Mouse (Mus musculus) forebrain, postnatal 0 days (tissue): ENCODE data around the gene Pdzd2. TPM values are rescaled to one million over a fixed set of nuclear protein-coding genes. Genes with fewer than 3 reads are reported as not detected.

Experiments
- ATAC-seq: fragments of 200-750 bp; cut with Nextera tagmentation; 2 replicates; pipeline ENCODE4 v1.8.0; 2017; ENCODE audit warnings: mild to moderate bottlenecking, moderate library complexity
- DNase-seq: peaks from one replicate; pipeline ENCODE4 v3.0.0-alpha.2; 2015
- H3K27ac ChIP-seq: fragments of 300-500 bp; sonication (generic); 2 replicates; pipeline ENCODE4 v1.5.1; 2014; ENCODE audit warnings: low read depth, mild to moderate bottlenecking, antibody characterized with exemption, low read length, moderate library complexity, mixed read lengths
- H3K27me3 ChIP-seq: fragments of 300-500 bp; sonication (generic); 2 replicates; pipeline ENCODE4 v1.6.1; 2014; ENCODE audit warnings: mild to moderate bottlenecking, low read length, mixed read lengths; ENCODE audit not compliant: insufficient read depth
- H3K36me3 ChIP-seq: fragments of 300-500 bp; sonication (generic); 2 replicates; pipeline ENCODE4 v1.6.1; 2014; ENCODE audit warnings: mild to moderate bottlenecking, moderate library complexity; ENCODE audit not compliant: insufficient read depth
- H3K4me1 ChIP-seq: fragments of 300-500 bp; sonication (generic); 2 replicates; pipeline ENCODE4 v1.6.1; 2014; ENCODE audit warnings: antibody characterized with exemption; ENCODE audit not compliant: insufficient read depth
- H3K4me2 ChIP-seq: fragments of 300-500 bp; sonication (generic); 2 replicates; pipeline ENCODE4 v1.6.1; 2014; ENCODE audit warnings: low read depth, mild to moderate bottlenecking, moderate library complexity
- H3K4me3 ChIP-seq: fragments of 300-500 bp; sonication (generic); 2 replicates; pipeline ENCODE4 v1.5.1; 2014; ENCODE audit warnings: low read depth, low read length, mixed read lengths
- H3K9ac ChIP-seq: fragments of 300-500 bp; sonication (generic); 2 replicates; pipeline ENCODE4 v1.6.1; 2014; ENCODE audit warnings: mild to moderate bottlenecking
- H3K9me3 ChIP-seq: fragments of 300-500 bp; sonication (generic); 2 replicates; pipeline ENCODE4 v1.6.1; 2016; ENCODE audit warnings: low read length
- CTCF ChIP-seq: sonication (generic); IDR thresholded peaks from 2 replicates; pipeline ENCODE4 v1.5.1; 2016; ENCODE audit warnings: antibody characterized with exemption, control low read depth, low read depth
- WGBS: fragments of 180-500 bp; shearing (Covaris S2); extraction: QIAGEN DNeasy Blood & Tissue Kit; methylation state at CpG from one replicate; pipeline ENCODE4 v1.1.7; 2014; 5-methylcytosine and 5-hydroxymethylcytosine counted together
- polyA plus RNA-seq: library from polyadenylated mRNA; unstranded; fragments of >200 nt; fragmentation: Nextera tagmentation; extraction: Ambion mirVana; gene quantifications from 2 replicates; pipeline ENCODE4 v1.2.1, GENCODE M21; 2015
- total RNA-seq: library from RNA; depleted of rRNA; stranded (reverse); fragments of >200 nt; gene quantifications from 2 replicates; pipeline ENCODE4 v1.2.3, GENCODE M21; 2014

Gene Pdzd2
- total and polyA plus RNA-seq, 2 experiments from 2014 or later = 9.4 to 18.9 TPM

- no peak for ATAC-seq
- H3K4me3 ChIP-seq = no peak overlapping the region
- H3K27me3 ChIP-seq = no peaks in the 10 kb centered on the region
- no peak for TF ChIP-seq CTCF
- H3K4me1 ChIP-seq = no peaks in the 10 kb centered on the region
- no peak overlapping the region for H3K4me2 ChIP-seq
- DNase-seq = no peak
- no peak overlapping the region for H3K27ac ChIP-seq
- H3K9me3 ChIP-seq = no peaks in the 10 kb centered on the region
- H3K36me3 ChIP-seq = peaks cover 4% of the 10 kb centered on the region; the same call in 1 of the 2 replicates
- no peak overlapping the region for H3K9ac ChIP-seq
- 30% methylated on average over 5 of the region's 5 CpGs for WGBS
These were observed 399.0 kb downstream of the Pdzd2 start for GRCm38 (mm10) chr15:12340536-12341400.

- Histone ChIP-seq H3K4me3 (no peak overlapping the region), H3K4me1 (no peaks in the 10 kb centered on the region), H3K36me3 (no peaks in the 10 kb centered on the region), H3K9ac (no peak overlapping the region), H3K27ac (no peak overlapping the region), H3K27me3 (no peaks in the 10 kb centered on the region), H3K9me3 (no peaks in the 10 kb centered on the region), H3K4me2 (no peak overlapping the region)
- DNase-seq = no peak
- no peak for ATAC-seq
- 37% methylated on average over 3 of the region's 3 CpGs for WGBS
- TF ChIP-seq CTCF = no peak
These were observed 402.0 kb downstream of the Pdzd2 start for GRCm38 (mm10) chr15:12337779-12338137.

- Histone ChIP-seq H3K36me3 (no peaks in the 10 kb centered on the region), H3K4me1 (no peaks in the 10 kb centered on the region), H3K9me3 (no peaks in the 10 kb centered on the region), H3K4me2 (no peak overlapping the region), H3K27ac (no peak overlapping the region), H3K9ac (no peak overlapping the region), H3K4me3 (no peak overlapping the region), H3K27me3 (no peaks in the 10 kb centered on the region)
- no peak for ATAC-seq
- 84% methylated on average over 4 of the region's 4 CpGs for WGBS
- DNase-seq = no peak
- TF ChIP-seq CTCF = no peak
These were observed 402.5 kb downstream of the Pdzd2 start for GRCm38 (mm10) chr15:12337030-12337778.

GRCm38 (mm10) chr15:12334381-12334780 is 405.3 kb downstream of the Pdzd2 start:
- DNase-seq (no peak), ATAC-seq (no peak)
- H3K9me3 ChIP-seq = no peaks in the 10 kb centered on the region
- no peak overlapping the region for H3K4me3 ChIP-seq
- H3K27ac ChIP-seq = no peak overlapping the region
- WGBS = 87% methylated on average over 4 of the region's 4 CpGs
- no peak overlapping the region for H3K9ac ChIP-seq
- no peaks in the 10 kb centered on the region for H3K36me3 ChIP-seq
- no peak for TF ChIP-seq CTCF
- no peaks in the 10 kb centered on the region for H3K4me1 ChIP-seq
- no peak overlapping the region for H3K4me2 ChIP-seq
- H3K27me3 ChIP-seq = no peaks in the 10 kb centered on the region

GRCm38 (mm10) chr15:12331300-12331699 is 408.4 kb downstream of the Pdzd2 start:
- Histone ChIP-seq H3K4me2 (no peak overlapping the region), H3K36me3 (no peaks in the 10 kb centered on the region), H3K27me3 (no peaks in the 10 kb centered on the region), H3K9ac (no peak overlapping the region), H3K27ac (no peak overlapping the region), H3K9me3 (no peaks in the 10 kb centered on the region), H3K4me3 (no peak overlapping the region), H3K4me1 (no peaks in the 10 kb centered on the region)
- DNase-seq (no peak), ATAC-seq (no peak)
- WGBS = 37% methylated on average over 1 of the region's 1 CpGs
- TF ChIP-seq CTCF = no peak

GRCm38 (mm10) chr15:12330892-12331291 is 408.8 kb downstream of the Pdzd2 start:
- peak; percentile 26 for DNase-seq
- ATAC-seq = peak; percentile 70
- Histone ChIP-seq H3K9ac (no peak overlapping the region), H3K27me3 (no peaks in the 10 kb centered on the region), H3K36me3 (no peaks in the 10 kb centered on the region), H3K4me3 (no peak overlapping the region), H3K9me3 (no peaks in the 10 kb centered on the region), H3K27ac (no peak overlapping the region), H3K4me2 (no peak overlapping the region), H3K4me1 (no peaks in the 10 kb centered on the region)
- TF ChIP-seq CTCF = no peak

- H3K4me1 ChIP-seq = no peaks in the 10 kb centered on the region
- DNase-seq = no peak
- TF ChIP-seq CTCF = no peak
- H3K4me3 ChIP-seq = no peak overlapping the region
- H3K9me3 ChIP-seq = no peaks in the 10 kb centered on the region
- no peak overlapping the region for H3K4me2 ChIP-seq
- no peak overlapping the region for H3K27ac ChIP-seq
- H3K36me3 ChIP-seq = no peaks in the 10 kb centered on the region
- WGBS = 90% methylated on average over 3 of the region's 3 CpGs
- no peak overlapping the region for H3K9ac ChIP-seq
- no peak for ATAC-seq
- no peaks in the 10 kb centered on the region for H3K27me3 ChIP-seq
These were observed 409.3 kb downstream of the Pdzd2 start for GRCm38 (mm10) chr15:12330389-12330788.
